Comparison of ENCODE assay signal across 8 mouse cellular contexts in genomic region chr14:20928848-20929745, GRCm38 (mm10). TPM values are rescaled to one million over a fixed set of nuclear protein-coding genes. Genes with fewer than 3 reads are reported as not detected.
DNase-seq lines count a peak whose midpoint lies in the region; ATAC-seq and TF ChIP-seq lines count a peak whose summit lies in the region.

TSS of gene Vcl (plus strand) at chr14:20929398.

- WGBS in forebrain, embryonic 12.5 days: under 1% methylated on average over 88 of the region's 89 CpGs
- WGBS in heart, postnatal 0 days: under 1% methylated on average over 88 of the region's 89 CpGs
- WGBS in liver, embryonic 16.5 days (ENCODE audit: insufficient replicate concordance): under 1% methylated on average over 86 of the region's 89 CpGs
- under 1% methylated on average over 87 of the region's 89 CpGs for WGBS in neural tube, embryonic 13.5 days

- H3K4me2 ChIP-seq in forebrain, embryonic 12.5 days: peak within 1 kb of the TSS; percentile 77
- peak within 1 kb of the TSS; percentile 85 for H3K4me2 ChIP-seq in heart, postnatal 0 days (ENCODE audit: low read depth, low read length)
- H3K4me2 ChIP-seq in liver, embryonic 16.5 days (ENCODE audit: low read depth, low read length): peak within 1 kb of the TSS; percentile 92
- peak within 1 kb of the TSS; percentile 67 for H3K4me2 ChIP-seq in neural tube, embryonic 13.5 days

- H3K4me1 ChIP-seq in E14TG2a.4 (replicated peaks; ENCODE audit: low read depth, low read length): peaks cover 31% of the 10 kb centered on the region
- peaks cover 17% of the 10 kb centered on the region for H3K4me1 ChIP-seq in forebrain, embryonic 12.5 days
- H3K4me1 ChIP-seq in heart, postnatal 0 days (ENCODE audit: control insufficient read depth, insufficient read depth): peaks cover 26% of the 10 kb centered on the region
- H3K4me1 ChIP-seq in liver, embryonic 16.5 days (ENCODE audit: control insufficient read depth, low read depth, low read length): peaks cover 40% of the 10 kb centered on the region
- H3K4me1 ChIP-seq in neural tube, embryonic 13.5 days (replicated peaks): peaks cover 22% of the 10 kb centered on the region
- peaks cover 12% of the 10 kb centered on the region for H3K4me1 ChIP-seq in testis, adult 2 months (ENCODE audit: control insufficient read depth, insufficient read depth, low read length)

- peak within 1 kb of the TSS; percentile 84 for H3K27ac ChIP-seq in forebrain, embryonic 12.5 days
- H3K27ac ChIP-seq in heart, postnatal 0 days (ENCODE audit: low read depth): peak within 1 kb of the TSS; percentile 99
- peak within 1 kb of the TSS; percentile 89 for H3K27ac ChIP-seq in liver, embryonic 16.5 days (ENCODE audit: low read length)
- peak within 1 kb of the TSS; percentile 90 for H3K27ac ChIP-seq in neural tube, embryonic 13.5 days (replicated peaks)
- H3K27ac ChIP-seq in testis, adult 2 months (ENCODE audit: control insufficient read depth, insufficient read depth, low read depth, low read length): peak within 1 kb of the TSS; percentile 88

- TF ChIP-seq EP300 in heart, postnatal 0 days (IDR thresholded peaks at IDR 0.05; ENCODE audit: low read depth): peak; percentile 90

- peaks cover 3% of the 10 kb centered on the region; the same call in 1 of the 2 replicates for H3K36me3 ChIP-seq in E14TG2a.4 (ENCODE audit: insufficient read depth, low read length)
- no peaks in the 10 kb centered on the region for H3K36me3 ChIP-seq in forebrain, embryonic 12.5 days (replicated peaks)
- H3K36me3 ChIP-seq in heart, postnatal 0 days (replicated peaks; ENCODE audit: control insufficient read depth, insufficient read depth, low read length): no peaks in the 10 kb centered on the region
- no peaks in the 10 kb centered on the region for H3K36me3 ChIP-seq in liver, embryonic 16.5 days (ENCODE audit: control insufficient read depth, insufficient read depth)
- no peaks in the 10 kb centered on the region for H3K36me3 ChIP-seq in neural tube, embryonic 13.5 days
- no peaks in the 10 kb centered on the region for H3K36me3 ChIP-seq in testis, adult 2 months (ENCODE audit: control insufficient read depth, insufficient read depth, low read length)

- peak; percentile 97 for DNase-seq in c-Kit-positive CD71-positive TER-119-positive erythroid progenitor cells, embryonic 14.5 days (ENCODE audit: low spot score)
- DNase-seq in heart, postnatal 0 days (ENCODE audit: low spot score): peak; percentile 99
- peak; percentile 100 for DNase-seq in kidney, postnatal 4 days

- peak; percentile 95 for TF ChIP-seq POLR2A in testis, adult 2 months (IDR thresholded peaks at IDR 0.05; ENCODE audit: control insufficient read depth, low read depth, low read length)

- ATAC-seq in forebrain, embryonic 12.5 days (ENCODE audit: low FRiP score): peak; percentile 99
- peak; percentile 96 for ATAC-seq in heart, postnatal 0 days (ENCODE audit: insufficient read depth, low read depth)
- peak; percentile 94 for ATAC-seq in liver, embryonic 16.5 days (ENCODE audit: low read depth)
- ATAC-seq in neural tube, embryonic 13.5 days (ENCODE audit: low read depth): peak; percentile 99

- TF ChIP-seq CTCF in E14TG2a.4 (conservative IDR thresholded peaks at IDR 0.05; ENCODE audit: low read length): no peak
- no peak for TF ChIP-seq CTCF in heart, postnatal 0 days (IDR thresholded peaks at IDR 0.05; ENCODE audit: low read depth)
- TF ChIP-seq CTCF in testis, adult 2 months (IDR thresholded peaks at IDR 0.05; ENCODE audit: control insufficient read depth, insufficient read depth, insufficient replicate concordance, low read depth, low read length): peak; percentile 3; the same call in 1 of the 2 replicates

- H3K27me3 ChIP-seq in E14TG2a.4 (ENCODE audit: insufficient read depth, low read length): peaks cover 4% of the 10 kb centered on the region; the same call in 1 of the 2 replicates
- 0 out of 2 replicates have a peak, but pooled peaks cover 7% of the 10 kb centered on the region for H3K27me3 ChIP-seq in forebrain, embryonic 12.5 days
- H3K27me3 ChIP-seq in heart, postnatal 0 days (ENCODE audit: control insufficient read depth, insufficient read depth, low read length): no peaks in the 10 kb centered on the region
- no peaks in the 10 kb centered on the region for H3K27me3 ChIP-seq in liver, embryonic 16.5 days (ENCODE audit: control insufficient read depth, insufficient read depth, low read depth, low read length)
- H3K27me3 ChIP-seq in neural tube, embryonic 13.5 days: no peaks in the 10 kb centered on the region
- no peaks in the 10 kb centered on the region for H3K27me3 ChIP-seq in testis, adult 2 months (ENCODE audit: control insufficient read depth, insufficient read depth, low read length)

- peak within 1 kb of the TSS; percentile 99 for H3K4me3 ChIP-seq in E14TG2a.4 (replicated peaks; ENCODE audit: low read length)
- peak within 1 kb of the TSS; percentile 66 for H3K4me3 ChIP-seq in forebrain, embryonic 12.5 days (replicated peaks)
- H3K4me3 ChIP-seq in heart, postnatal 0 days (ENCODE audit: low read depth, low read length): peak within 1 kb of the TSS; percentile 100
- peak within 1 kb of the TSS; percentile 96 for H3K4me3 ChIP-seq in liver, embryonic 16.5 days (ENCODE audit: low read depth, low read length)
- peak within 1 kb of the TSS; percentile 83 for H3K4me3 ChIP-seq in neural tube, embryonic 13.5 days
- H3K4me3 ChIP-seq in testis, adult 2 months (ENCODE audit: control insufficient read depth, low read depth, low read length): peak within 1 kb of the TSS; percentile 95

- H3K9me3 ChIP-seq in E14TG2a.4 (ENCODE audit: low read length): no peaks in the 10 kb centered on the region
- no peaks in the 10 kb centered on the region for H3K9me3 ChIP-seq in forebrain, embryonic 12.5 days
- H3K9me3 ChIP-seq in heart, postnatal 0 days (replicated peaks; ENCODE audit: control insufficient read depth, low read length): no peaks in the 10 kb centered on the region
- H3K9me3 ChIP-seq in liver, embryonic 16.5 days (replicated peaks; ENCODE audit: control insufficient read depth, low read length): no peaks in the 10 kb centered on the region
- H3K9me3 ChIP-seq in neural tube, embryonic 13.5 days: no peaks in the 10 kb centered on the region

- H3K9ac ChIP-seq in forebrain, embryonic 12.5 days: peak within 1 kb of the TSS; percentile 81
- peak within 1 kb of the TSS; percentile 99 for H3K9ac ChIP-seq in heart, postnatal 0 days (replicated peaks; ENCODE audit: low read depth, low read length)
- H3K9ac ChIP-seq in liver, embryonic 16.5 days (ENCODE audit: low read depth, low read length): peak within 1 kb of the TSS; percentile 92
- H3K9ac ChIP-seq in neural tube, embryonic 13.5 days: peak within 1 kb of the TSS; percentile 82

RNA-seq across cellular contexts. Expression of gene Vcl, which starts in this region (rescaled TPM):
- 20.0 and 21.4 TPM in 2 replicates for polyA plus RNA-seq in forebrain, embryonic 12.5 days (2016; fragmentation: Nextera tagmentation; extraction: Ambion mirVana)
- total RNA-seq in heart, postnatal 0 days (2014; rRNA removed; ENCODE audit: low replicate concordance): 124 and 140 TPM in 2 replicates
- 42.3 and 50.2 TPM in 2 replicates for polyA plus RNA-seq in heart, postnatal 0 days (2015; fragmentation: Nextera tagmentation; extraction: Ambion mirVana)
- 18.8 and 19.9 TPM in 2 replicates for polyA plus RNA-seq in liver, embryonic 16.5 days (2015; fragmentation: Nextera tagmentation; extraction: Ambion mirVana)
- polyA plus RNA-seq in neural tube, embryonic 13.5 days (2015; fragmentation: Nextera tagmentation; extraction: Ambion mirVana): 20.7 and 27.1 TPM in 2 replicates
- polyA plus RNA-seq in testis, adult 2 months (2012; rRNA removed): 21.8 and 22.9 TPM in 2 replicates

Comparison
In these comparisons a context has a peak if more than half of its experiments do, and no peak if none do; other contexts are left out.
1. Peak in every context shown above with its lines: DNase-seq, ATAC-seq, H3K4me3 ChIP-seq and H3K27ac ChIP-seq.